In genomic region chr2:127444055-127444789, GRCm38 (mm10) we compare ENCODE assay signal across 8 mouse cellular contexts. TPM values are rescaled to one million over a fixed set of nuclear protein-coding genes. Genes with fewer than 3 reads are reported as not detected.
A peak's percentile ranks its signal among the peaks of the same experiment; 100 is the strongest.
DNase-seq lines count a peak whose midpoint lies in the region; ATAC-seq lines count a peak whose summit lies in the region.

TSS of gene Fahd2a (minus strand) at chr2:127444565.

- H3K4me3 ChIP-seq in intestine, embryonic 15.5 days (replicated peaks), result peak within 1 kb of the TSS; percentile 59
- peak within 1 kb of the TSS; percentile 87 for H3K4me3 ChIP-seq in midbrain, embryonic 10.5 days

- peak within 1 kb of the TSS; percentile 58 for H3K9ac ChIP-seq in intestine, embryonic 15.5 days

- intact Hi-C loops in gastrocnemius, postnatal 36 days (cut with DNase I), result no loop called here
- intact Hi-C loops in left cerebral cortex, postnatal 25 days (cut with DNase I), result no loop called here

- no peak within 1 kb of the TSS for H3K27ac ChIP-seq in intestine, embryonic 15.5 days
- H3K27ac ChIP-seq in midbrain, embryonic 10.5 days (replicated peaks), result peak within 1 kb of the TSS; percentile 85

- peak; percentile 96 for ATAC-seq in intestine, embryonic 15.5 days

- DNase-seq in adrenal gland, adult 2 months, result peak; percentile 93
- DNase-seq in embryo, embryonic 11.5 days (ENCODE audit: low read depth, low spot score), result peak; percentile 82
- peak; percentile 73 to 75 for DNase-seq in gastrocnemius, postnatal 36 days
- DNase-seq in left cerebral cortex, postnatal 25 days (ENCODE audit: low spot score in 2 of 2), result peak; percentile 87 to 94
- DNase-seq in midbrain, embryonic 10.5 days (ENCODE audit: low spot score), result peak; percentile 87
- peak; percentile 85 for DNase-seq in right cerebral cortex, postnatal 4 days
- no peak for DNase-seq in adipocyte (ENCODE audit: low spot score)

- H3K4me2 ChIP-seq in intestine, embryonic 15.5 days (replicated peaks), result peak within 1 kb of the TSS; percentile 69

- H3K4me1 ChIP-seq in intestine, embryonic 15.5 days (replicated peaks), result 0 out of 2 replicates have a peak, but pooled peaks cover 3% of the 10 kb centered on the region
- H3K4me1 ChIP-seq in midbrain, embryonic 10.5 days, result peaks cover 22% of the 10 kb centered on the region

- no peaks in the 10 kb centered on the region for H3K9me3 ChIP-seq in intestine, embryonic 15.5 days
- no peaks in the 10 kb centered on the region for H3K9me3 ChIP-seq in midbrain, embryonic 10.5 days (replicated peaks)

- no peaks in the 10 kb centered on the region for H3K27me3 ChIP-seq in intestine, embryonic 15.5 days (replicated peaks)
- H3K27me3 ChIP-seq in midbrain, embryonic 10.5 days (ENCODE audit: low read depth, poor library complexity, severe bottlenecking), result no peaks in the 10 kb centered on the region

- no peaks in the 10 kb centered on the region for H3K36me3 ChIP-seq in intestine, embryonic 15.5 days
- H3K36me3 ChIP-seq in midbrain, embryonic 10.5 days, result peaks cover 10% of the 10 kb centered on the region; the same call in 1 of the 2 replicates

- WGBS in intestine, embryonic 15.5 days, result 4% methylated on average over 37 of the region's 37 CpGs
- WGBS in midbrain, embryonic 10.5 days, result 4% methylated on average over 37 of the region's 37 CpGs

RNA-seq across cellular contexts. Expression of gene Fahd2a, which starts in this region (rescaled TPM):
- 10 to 100 TPM; 33.3 to 43.0 TPM for total RNA-seq in adrenal gland, adult 2 months (2021)
- polyA plus RNA-seq in adrenal gland, adult 2 months (2012; rRNA removed), result 26.9 and 28.6 TPM in 2 replicates
- 10 to 100 TPM; 22.0 to 22.7 TPM for total RNA-seq in gastrocnemius, postnatal 36 days (2021)
- 19.0 and 23.0 TPM in 2 replicates for polyA plus RNA-seq in intestine, embryonic 15.5 days (2015; fragmentation: Nextera tagmentation; extraction: Ambion mirVana)
- 10 to 100 TPM; 18.1 TPM for total RNA-seq in left cerebral cortex, postnatal 25 days (2021)
- polyA plus RNA-seq in midbrain, embryonic 10.5 days (2016; fragmentation: Nextera tagmentation; extraction: Ambion mirVana), result 23.0 and 27.7 TPM in 2 replicates
